Mouse (Mus musculus) forebrain, embryonic 11.5 days (tissue): ENCODE results near the gene Olfr314. TPM values are rescaled to one million over a fixed set of nuclear protein-coding genes. Genes with fewer than 3 reads are reported as not detected.
"Not testable (repeated sequence)": the region's sequence is repeated elsewhere in the genome, so short reads cannot be mapped to it uniquely, and the experiment has no call there.

Experiments used
- ATAC-seq: fragments of 200-750 bp; cut with Nextera tagmentation; replicated peaks from 2 replicates; pipeline ENCODE4 v1.8.0; 2017; ENCODE audit warnings: moderate TSS enrichment; ENCODE audit not compliant: low FRiP score
- DNase-seq: peaks from one replicate; pipeline ENCODE4 v3.0.0-alpha.2; 2017; ENCODE audit warnings: low spot score
- H3K27ac ChIP-seq: fragments of 300-500 bp; sonication (generic); 2 replicates; pipeline ENCODE4 v1.5.1; 2014; ENCODE audit warnings: low read depth, low read length
- H3K27me3 ChIP-seq: fragments of 300-500 bp; sonication (generic); 2 replicates; pipeline ENCODE4 v1.6.1; 2014; ENCODE audit warnings: mild to moderate bottlenecking, low read length, mixed read lengths; ENCODE audit not compliant: control insufficient read depth, insufficient read depth
- H3K36me3 ChIP-seq: fragments of 300-500 bp; sonication (generic); 2 replicates; pipeline ENCODE4 v1.6.1; 2014; ENCODE audit warnings: mild to moderate bottlenecking, low read length, moderate library complexity, mixed read lengths; ENCODE audit not compliant: control insufficient read depth, insufficient read depth
- H3K4me1 ChIP-seq: fragments of 300-500 bp; sonication (generic); replicated peaks from 2 replicates; pipeline ENCODE4 v1.6.1; 2014; ENCODE audit warnings: low read length, mixed read lengths; ENCODE audit not compliant: control insufficient read depth, insufficient read depth
- H3K4me2 ChIP-seq: fragments of 300-500 bp; sonication (generic); 2 replicates; pipeline ENCODE4 v1.6.1; 2014; ENCODE audit warnings: low read depth, mild to moderate bottlenecking, low read length, moderate library complexity, mixed read lengths; ENCODE audit not compliant: severe bottlenecking
- H3K4me3 ChIP-seq: fragments of 300-500 bp; sonication (generic); 2 replicates; pipeline ENCODE4 v1.5.1; 2014; ENCODE audit warnings: low read depth, low read length
- H3K9ac ChIP-seq: fragments of 300-500 bp; sonication (generic); 2 replicates; pipeline ENCODE4 v1.6.1; 2014; ENCODE audit warnings: low read length
- H3K9me3 ChIP-seq: fragments of 300-500 bp; sonication (generic); 2 replicates; pipeline ENCODE4 v1.6.1; 2016; ENCODE audit warnings: low read length, mixed read lengths; ENCODE audit not compliant: control insufficient read depth
- WGBS: fragments of 180-500 bp; shearing (Covaris S2); extraction: QIAGEN DNeasy Blood & Tissue Kit; methylation state at CpG from one replicate; pipeline ENCODE4 v1.1.7; 2014; 5-methylcytosine and 5-hydroxymethylcytosine counted together
- polyA plus RNA-seq: library from polyadenylated mRNA; unstranded; fragments of >200 nt; fragmentation: Nextera tagmentation; extraction: Ambion mirVana; gene quantifications from 2 replicates; pipeline ENCODE4 v1.2.1, GENCODE M21; 2014

The Olfr314 gene
- polyA plus RNA-seq, result not detected in 2 replicates

DNA sequence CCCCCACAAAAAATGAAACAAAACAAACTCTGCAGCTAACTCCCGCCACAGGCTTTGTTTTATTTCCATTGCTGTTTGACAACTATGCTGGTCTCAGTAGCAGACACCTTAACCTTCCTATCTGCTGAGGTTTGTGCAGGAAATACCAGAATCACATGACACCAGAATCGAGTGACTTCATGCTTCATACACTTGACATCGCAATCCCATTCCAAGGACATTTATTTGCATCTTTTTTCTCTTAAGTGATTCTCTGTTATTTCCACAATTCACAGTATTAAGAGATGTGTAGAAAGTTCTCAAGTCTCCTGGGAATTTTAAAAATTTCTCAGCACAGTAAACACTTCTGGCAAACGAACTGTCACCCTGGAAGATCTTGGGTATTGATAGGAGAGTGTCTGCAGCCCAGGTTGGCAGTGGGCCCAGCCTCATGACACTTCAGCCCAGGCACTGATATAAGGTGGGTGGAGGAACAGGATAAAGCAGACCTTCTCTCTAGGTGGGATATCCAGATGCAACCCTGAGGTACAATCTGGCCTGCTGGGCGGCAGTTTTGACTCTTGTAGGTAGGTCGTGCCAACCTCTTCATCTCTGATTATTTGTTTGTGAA is at the start of gene Olfr314:
Olfr314 (plus strand) TSS at position 473 of the 610 bp plus-strand sequence.
- no peak for DNase-seq
- Histone ChIP-seq H3K36me3 (no peaks in the 10 kb centered on the region), H3K9me3 (no peaks in the 10 kb centered on the region), H3K4me2 (no peak within 1 kb of the TSS), H3K4me1 (no peaks in the 10 kb centered on the region), H3K4me3 (no peak within 1 kb of the TSS), H3K27me3 (no peaks in the 10 kb centered on the region), H3K27ac (no peak within 1 kb of the TSS), H3K9ac (no peak within 1 kb of the TSS)
- WGBS, result 92% methylated on average over 6 of the region's 6 CpGs
- ATAC-seq, result no peak

DNA sequence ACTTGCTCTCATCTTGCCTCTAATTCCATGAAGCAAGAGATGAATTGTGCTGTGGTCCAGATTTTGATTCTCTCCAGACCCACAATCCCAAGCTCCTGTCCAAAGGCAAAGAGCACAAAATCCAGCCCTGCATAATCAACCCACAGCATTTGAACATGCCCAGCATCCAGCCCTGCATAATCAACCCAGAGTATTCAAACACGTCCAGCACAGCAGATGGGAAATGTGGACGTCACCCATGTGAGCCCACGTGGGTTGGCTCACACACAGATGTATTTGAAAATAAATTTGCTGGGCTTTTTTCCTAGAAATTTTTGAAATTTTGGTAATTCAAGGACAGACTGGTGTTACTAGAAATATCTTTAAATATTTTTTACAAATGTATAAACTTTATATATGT is 49.4 kb upstream of the Olfr314 start:
- Histone ChIP-seq H3K9ac (no peak overlapping the region), H3K27ac (no peak overlapping the region), H3K4me2 (no peak overlapping the region), H3K4me3 (no peak overlapping the region), H3K4me1 (no peaks in the 10 kb centered on the region), H3K9me3 (no peaks in the 10 kb centered on the region), H3K36me3 (no peaks in the 10 kb centered on the region), H3K27me3 (no peaks in the 10 kb centered on the region)
- no peak for ATAC-seq
- WGBS, result 66% methylated on average over 3 of the region's 3 CpGs
- no peak for DNase-seq

DNA sequence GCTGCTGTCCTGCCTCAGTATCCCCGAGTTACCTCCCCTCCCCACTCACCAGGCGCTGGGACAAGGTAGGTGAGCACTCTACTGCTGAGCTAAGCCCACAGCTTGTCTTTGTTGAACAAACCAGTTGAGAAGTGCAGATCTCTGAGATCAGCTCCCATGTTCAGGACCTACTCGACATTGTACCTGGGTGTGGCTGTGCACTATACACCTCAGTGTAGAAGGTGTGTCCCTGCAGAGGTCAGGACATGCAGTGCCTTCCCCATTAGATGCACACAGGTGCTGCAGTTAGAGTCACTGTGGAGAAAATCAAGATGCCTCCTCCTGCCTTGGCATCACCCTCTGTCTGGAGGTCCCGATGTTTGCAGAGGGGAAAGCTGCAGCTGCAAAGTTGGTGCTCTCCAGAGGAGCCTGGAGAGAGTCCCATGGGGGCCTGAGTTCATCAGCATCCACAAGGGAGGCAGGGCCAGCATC is 43.9 kb upstream of the Olfr314 start, which contains the start of gene Olfr317:
Olfr317 (minus strand) TSS at position 421 of the 471 bp plus-strand sequence.
- Histone ChIP-seq H3K27me3 (no peaks in the 10 kb centered on the region), H3K4me1 (no peaks in the 10 kb centered on the region), H3K36me3 (no peaks in the 10 kb centered on the region), H3K4me2 (no peak within 1 kb of the TSS), H3K9me3 (no peaks in the 10 kb centered on the region), H3K4me3 (no peak within 1 kb of the TSS), H3K27ac (no peak within 1 kb of the TSS), H3K9ac (no peak within 1 kb of the TSS)
- ATAC-seq (no peak), DNase-seq (no peak)
- WGBS, result 76% methylated on average over 4 of the region's 4 CpGs

DNA sequence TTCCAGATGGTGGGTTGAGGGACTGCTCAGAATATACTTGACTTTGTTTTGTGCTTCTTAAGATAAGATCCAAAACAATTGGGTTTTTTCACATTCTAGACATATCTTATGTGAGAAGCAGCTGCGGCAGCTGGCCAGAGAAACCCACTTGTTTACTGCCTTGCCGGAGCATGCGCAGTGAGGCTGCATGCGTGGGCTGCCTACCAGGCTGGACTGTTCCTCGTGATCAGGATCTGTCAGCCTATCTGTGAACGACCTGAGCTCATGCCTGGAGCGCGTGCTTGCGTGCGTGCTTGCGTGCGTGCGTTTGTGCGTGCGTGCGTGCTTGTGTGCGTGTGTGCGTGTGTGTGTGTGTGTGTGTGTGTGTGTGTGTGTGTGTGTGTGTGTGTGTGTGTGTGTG is 31.7 kb upstream of the Olfr314 start:
- ATAC-seq, H3K9ac ChIP-seq: not testable (repeated sequence)
- 84% methylated on average over 18 of the region's 18 CpGs for WGBS

DNA sequence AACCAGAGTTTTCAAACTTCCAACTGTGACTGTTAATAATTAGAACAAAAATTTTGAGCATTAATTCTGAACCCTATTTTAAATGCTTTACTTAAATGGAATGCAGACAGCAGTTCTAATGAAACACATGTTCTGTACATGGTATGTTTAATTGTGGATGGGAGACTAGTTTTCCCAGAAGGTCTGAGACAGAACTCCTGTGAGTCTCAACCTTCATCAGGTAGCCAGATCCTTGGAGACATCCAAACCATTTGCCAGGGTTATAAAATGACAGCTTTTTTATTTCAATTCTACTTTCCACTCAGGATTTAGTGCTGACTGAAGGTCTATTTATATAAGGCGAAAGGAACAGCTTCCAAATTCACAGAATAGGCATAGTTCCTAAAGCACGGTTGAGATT is 30.3 kb upstream of the Olfr314 start, which contains the start of gene Olfr316:
Olfr316 (plus strand) TSS at position 301 of the 400 bp plus-strand sequence.
- ATAC-seq (no peak), DNase-seq (no peak)
- no peak within 1 kb of the TSS for H3K4me3 ChIP-seq
- H3K9ac ChIP-seq, result no peak within 1 kb of the TSS
- WGBS, result 86% methylated on average over 2 of the region's 2 CpGs
- H3K36me3 ChIP-seq, result no peaks in the 10 kb centered on the region
- no peak within 1 kb of the TSS for H3K4me2 ChIP-seq
- no peaks in the 10 kb centered on the region for H3K9me3 ChIP-seq
- H3K4me1 ChIP-seq, result no peaks in the 10 kb centered on the region
- H3K27me3 ChIP-seq, result no peaks in the 10 kb centered on the region
- H3K27ac ChIP-seq, result no peak within 1 kb of the TSS

More for the DNA sequence above, 31.7 kb upstream of the Olfr314 start:
- H3K4me2 ChIP-seq, H3K4me1 ChIP-seq, H3K27ac ChIP-seq, H3K36me3 ChIP-seq, H3K27me3 ChIP-seq, H3K9me3 ChIP-seq, H3K4me3 ChIP-seq, DNase-seq: not testable (repeated sequence)

DNA sequence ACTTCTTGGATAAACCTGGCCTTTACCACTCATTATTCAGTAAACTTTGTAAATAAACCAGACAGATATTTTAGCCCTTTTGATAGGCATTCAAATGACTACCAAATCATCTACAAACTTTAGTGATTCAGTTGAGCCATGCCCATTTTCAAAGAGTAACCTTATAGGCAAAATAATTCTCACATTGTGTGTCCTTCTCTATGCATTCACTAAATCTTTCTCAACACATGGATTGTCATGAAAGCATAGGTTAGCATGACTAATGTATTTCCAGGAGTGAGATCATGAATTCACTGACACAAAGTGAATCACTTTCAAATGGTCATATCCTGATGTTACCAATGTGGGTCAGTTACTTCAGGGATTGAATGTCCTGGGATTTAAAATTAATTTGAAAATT is 9.9 kb upstream of the Olfr314 start, which contains the start of gene Olfr315:
Olfr315 (plus strand) TSS at position 301 of the 400 bp plus-strand sequence.
- no peaks in the 10 kb centered on the region for H3K36me3 ChIP-seq
- DNase-seq (no peak), ATAC-seq (no peak)
- H3K27me3 ChIP-seq, result no peaks in the 10 kb centered on the region
- no peak within 1 kb of the TSS for H3K4me2 ChIP-seq
- no peaks in the 10 kb centered on the region for H3K9me3 ChIP-seq
- H3K27ac ChIP-seq, result no peak within 1 kb of the TSS
- H3K4me1 ChIP-seq, result no peaks in the 10 kb centered on the region
- H3K9ac ChIP-seq, result no peak within 1 kb of the TSS
- no peak within 1 kb of the TSS for H3K4me3 ChIP-seq

DNA sequence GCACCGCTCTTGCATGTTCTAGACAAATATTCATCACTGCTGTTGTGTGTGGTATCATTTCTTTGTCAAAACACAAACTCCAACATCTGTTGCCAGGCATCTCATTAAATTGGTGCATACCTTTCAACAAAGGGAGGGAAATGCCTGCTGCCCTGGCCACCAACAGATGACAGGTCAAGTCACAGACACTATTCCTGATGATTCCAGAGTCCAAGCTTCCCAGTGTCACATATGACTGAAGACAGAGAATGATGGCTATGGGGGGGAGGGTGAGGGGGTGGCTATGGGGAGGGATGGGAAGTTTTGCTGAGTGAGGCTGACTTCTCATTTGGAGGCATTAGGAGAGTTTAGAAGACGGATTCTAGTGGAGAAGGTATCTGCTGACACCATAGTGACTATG is 1.4 kb downstream of the Olfr314 start:
- Histone ChIP-seq H3K4me3 (no peak overlapping the region), H3K27ac (no peak overlapping the region), H3K4me2 (no peak overlapping the region), H3K36me3 (no peaks in the 10 kb centered on the region), H3K9me3 (no peaks in the 10 kb centered on the region), H3K4me1 (no peaks in the 10 kb centered on the region), H3K9ac (no peak overlapping the region), H3K27me3 (no peaks in the 10 kb centered on the region)
- 85% methylated on average over 2 of the region's 2 CpGs for WGBS
- DNase-seq (no peak), ATAC-seq (no peak)

DNA sequence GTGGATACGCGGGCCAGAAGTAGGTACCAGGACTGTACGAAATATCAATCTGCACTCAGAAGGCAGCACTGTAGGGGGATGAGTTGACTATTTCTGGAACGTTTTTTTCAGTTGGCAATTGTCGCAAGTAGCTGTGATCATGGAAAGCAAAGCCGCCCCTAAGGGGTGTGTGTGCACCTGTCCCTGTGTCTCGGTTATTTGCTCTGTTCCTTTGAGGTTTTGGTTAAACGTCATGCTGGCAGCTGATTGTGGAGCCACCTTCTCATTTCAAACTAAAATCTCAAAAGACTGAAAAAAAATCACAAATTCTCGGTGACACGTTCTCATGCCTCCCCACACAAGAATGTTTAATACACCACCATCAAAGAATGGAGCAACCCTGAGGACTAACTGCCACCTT is 4.9 kb downstream of the Olfr314 start:
- Histone ChIP-seq H3K4me3 (no peak overlapping the region), H3K9me3 (no peaks in the 10 kb centered on the region), H3K4me2 (no peak overlapping the region), H3K27ac (no peak overlapping the region), H3K36me3 (no peaks in the 10 kb centered on the region), H3K27me3 (no peaks in the 10 kb centered on the region), H3K4me1 (no peaks in the 10 kb centered on the region), H3K9ac (no peak overlapping the region)
- 89% methylated on average over 10 of the region's 10 CpGs for WGBS
- DNase-seq (no peak), ATAC-seq (no peak)

DNA sequence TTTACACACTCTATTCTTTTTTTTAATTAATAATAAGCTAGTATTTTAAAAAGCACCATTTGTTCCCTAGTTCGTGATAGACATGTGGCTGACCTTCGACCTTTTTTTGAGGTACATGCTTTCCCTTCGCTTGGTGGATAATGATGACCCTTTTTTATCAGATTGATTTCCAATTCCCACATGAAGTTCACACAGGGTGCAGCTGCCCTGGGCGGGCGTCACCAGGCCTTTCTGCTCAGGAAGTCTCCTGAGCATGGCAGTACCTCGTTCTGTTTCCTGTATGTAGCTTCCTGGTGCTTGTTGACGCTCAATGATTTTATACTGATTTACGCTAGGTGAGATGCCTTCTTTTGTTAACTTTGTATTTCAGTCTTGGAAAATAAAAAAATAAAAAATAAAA is 5.6 kb downstream of the Olfr314 start:
- no peak overlapping the region for H3K4me2 ChIP-seq
- H3K9ac ChIP-seq, result no peak overlapping the region
- DNase-seq, result no peak
- no peak for ATAC-seq
- H3K9me3 ChIP-seq, result no peaks in the 10 kb centered on the region
- no peak overlapping the region for H3K4me3 ChIP-seq
- no peaks in the 10 kb centered on the region for H3K36me3 ChIP-seq
- no peaks in the 10 kb centered on the region for H3K4me1 ChIP-seq
- H3K27ac ChIP-seq, result no peak overlapping the region
- no peaks in the 10 kb centered on the region for H3K27me3 ChIP-seq
- 86% methylated on average over 8 of the region's 8 CpGs for WGBS
